Mouse (Mus musculus): ENCODE results near the gene Mvb12b.

The Mvb12b gene

DNA sequence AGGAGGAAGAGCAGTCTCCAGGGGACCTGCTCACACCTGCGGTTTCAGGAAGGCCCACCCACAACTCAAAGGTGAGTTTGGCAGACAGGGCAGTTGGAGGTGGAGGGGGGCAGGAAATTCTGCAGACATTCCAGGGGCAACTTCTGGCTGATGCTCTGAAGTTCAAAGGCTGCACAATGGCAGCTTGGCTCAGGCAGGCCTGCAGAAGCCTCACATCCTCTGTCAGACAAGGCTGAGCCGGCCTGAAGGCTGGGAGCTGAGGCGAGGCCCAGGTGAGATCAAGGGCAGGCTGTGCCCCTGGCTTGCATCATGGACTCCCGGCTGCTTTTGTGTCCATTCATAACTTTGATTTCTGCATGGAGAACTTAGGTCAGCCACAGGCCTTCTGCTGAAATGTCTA, 41.1 kb downstream of the Mvb12b start:
- peak; percentile 9 for DNase-seq (ENCODE audit: low read depth)

DNA sequence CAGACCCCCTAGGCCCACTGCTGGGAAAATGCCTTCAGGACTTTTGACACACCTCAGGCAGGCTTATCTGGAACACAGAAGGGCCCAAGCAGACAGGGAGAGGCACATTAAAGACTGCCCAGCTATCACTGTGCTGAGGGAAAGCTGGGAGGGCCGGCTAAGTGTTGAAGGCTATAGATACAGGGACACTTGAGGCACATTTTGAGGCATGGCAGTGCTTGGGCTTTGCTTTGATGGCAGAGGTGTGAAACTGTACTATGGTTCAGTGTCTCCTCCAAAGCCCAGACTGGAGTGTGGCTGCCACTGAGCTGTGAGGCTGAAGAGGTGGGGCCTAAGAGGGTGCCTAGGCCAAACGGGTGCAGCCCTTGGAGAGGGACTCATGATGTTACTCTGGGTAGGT, 44.1 kb downstream of the Mvb12b start:
- DNase-seq (ENCODE audit: low read depth): no peak

DNA sequence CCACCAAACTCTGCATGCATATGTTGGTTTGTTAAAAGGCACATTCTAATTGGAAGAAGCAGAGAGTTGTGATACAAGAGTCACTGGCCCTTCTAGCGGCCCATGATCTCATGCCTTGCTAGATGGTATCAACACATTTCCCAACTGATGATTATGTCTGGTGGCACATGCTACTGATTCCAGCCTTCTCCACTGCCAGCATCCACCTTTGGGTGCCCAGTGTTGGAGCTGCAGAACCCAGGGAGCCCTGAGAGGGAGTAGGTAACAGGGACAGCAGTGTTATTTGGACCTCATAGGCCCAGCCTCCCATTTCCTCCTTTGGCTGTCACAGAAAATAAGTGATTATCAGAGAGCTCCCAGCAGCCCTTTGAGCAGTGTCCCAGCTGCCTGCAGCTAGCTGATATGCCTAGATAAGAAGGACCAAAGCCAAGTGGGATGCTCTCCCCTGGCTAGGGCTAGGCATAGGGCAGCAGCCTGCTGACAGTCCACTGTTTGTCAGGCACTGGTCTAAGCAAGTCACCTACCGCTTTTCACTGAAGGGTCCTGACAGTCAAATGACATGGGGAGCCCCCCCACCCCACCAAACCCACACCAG, 44.7 kb downstream of the Mvb12b start:
- no peak for DNase-seq (ENCODE audit: low read depth)

DNA sequence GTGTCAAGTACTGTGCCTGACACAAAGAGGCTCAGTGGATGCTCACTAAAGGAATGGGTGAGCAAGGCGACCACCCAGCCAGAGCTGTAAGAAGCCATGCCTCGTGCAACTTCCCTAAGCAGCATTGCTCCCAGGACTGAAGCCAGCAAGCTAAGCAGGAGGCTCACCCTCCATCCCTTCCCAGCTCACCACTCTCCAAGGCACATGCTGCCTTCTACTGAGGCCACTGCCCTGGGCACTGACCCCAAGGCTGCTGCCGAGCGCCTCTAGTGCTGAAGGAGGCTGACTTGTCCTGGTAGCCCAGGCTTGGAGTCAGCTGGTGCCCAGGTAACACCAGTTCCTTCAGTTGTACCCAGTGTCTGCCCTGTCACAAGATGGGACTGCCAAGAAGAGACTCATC, 45.8 kb downstream of the Mvb12b start:
- DNase-seq (ENCODE audit: low read depth): no peak

DNA sequence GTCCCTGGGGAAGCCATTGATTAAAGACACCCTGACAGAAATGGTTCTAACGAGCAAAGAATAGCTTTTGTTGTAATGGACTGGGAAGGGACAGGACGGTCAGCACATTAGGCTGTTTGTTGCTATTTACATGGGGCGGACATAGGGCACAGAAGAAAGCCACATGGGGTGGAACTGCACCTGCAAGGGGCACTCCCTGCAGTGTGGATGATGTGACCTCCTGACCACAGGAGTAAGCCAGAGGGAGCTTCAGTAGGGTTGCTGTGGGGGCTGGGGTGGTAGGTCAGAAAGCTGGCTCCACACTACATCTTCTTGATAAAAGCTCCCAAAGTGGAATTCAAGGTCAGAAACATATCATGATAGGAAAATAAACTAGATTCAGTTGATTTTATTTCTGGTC, 47.3 kb downstream of the Mvb12b start:
- DNase-seq (ENCODE audit: low read depth): no peak

DNA sequence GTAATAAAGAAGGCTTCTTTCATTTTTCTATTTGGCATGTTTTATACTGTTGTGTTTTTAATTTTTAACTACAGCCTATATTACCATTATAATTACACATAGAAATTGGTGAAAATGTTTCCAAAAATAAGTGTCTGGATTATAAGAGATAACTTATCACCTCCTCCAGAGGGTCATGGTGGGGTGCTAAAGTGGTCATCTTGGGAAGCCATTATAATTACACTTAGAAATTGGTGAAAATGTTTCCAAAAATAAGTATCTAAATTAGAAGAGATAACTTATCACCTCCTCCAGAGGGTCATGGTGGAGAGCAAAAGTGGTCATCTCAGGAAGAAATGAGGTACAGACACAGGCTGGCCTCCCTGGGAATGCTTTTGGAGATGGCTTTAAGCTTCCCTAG, 48.5 kb downstream of the Mvb12b start:
- no peak for DNase-seq (ENCODE audit: low read depth)

DNA sequence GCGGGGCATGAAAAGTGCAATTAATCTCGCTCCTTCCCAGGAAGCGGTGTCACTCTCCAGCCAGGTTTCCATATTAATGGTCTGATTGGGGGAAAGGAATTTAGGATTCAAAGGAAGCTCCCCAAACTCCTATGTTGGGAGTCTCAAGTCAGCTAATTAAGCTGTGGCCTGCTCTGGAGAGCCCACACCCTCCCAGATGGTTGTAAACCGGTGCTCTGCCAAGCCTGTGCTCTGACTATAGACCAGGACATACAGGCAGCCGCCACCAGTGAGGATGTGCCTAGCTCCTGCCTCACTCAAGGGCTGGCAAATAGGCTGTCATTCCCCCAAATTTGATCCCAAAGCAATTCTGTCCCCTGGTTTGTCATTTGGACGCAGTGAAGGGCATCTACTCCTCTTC, 50.4 kb downstream of the Mvb12b start:
- no peak for DNase-seq (ENCODE audit: low read depth)

DNA sequence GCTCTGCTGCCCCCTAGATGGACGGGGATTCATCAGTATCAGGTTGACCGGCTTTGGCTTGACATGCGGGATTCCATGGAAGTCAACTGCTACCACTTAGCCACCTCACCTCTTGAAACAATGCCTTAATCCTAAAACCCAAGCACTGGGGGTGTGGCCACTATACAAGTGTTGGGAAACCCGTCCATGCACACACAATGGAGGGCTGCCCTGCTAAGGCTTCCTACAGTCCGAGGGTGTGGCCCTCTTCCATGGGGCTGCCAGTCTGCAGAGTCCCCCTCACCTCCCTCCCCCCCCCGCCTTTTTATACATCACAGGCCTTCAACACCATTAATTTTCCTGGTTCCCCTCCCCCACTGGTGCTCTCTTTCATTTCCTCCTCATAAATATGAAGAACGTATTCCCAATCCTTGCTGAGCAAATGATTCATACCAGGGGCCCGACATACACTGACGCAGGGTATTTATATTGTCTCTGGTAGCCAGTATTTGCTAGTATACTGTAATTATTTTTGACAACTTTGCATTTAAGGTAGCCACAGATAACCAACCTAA, 51.0 kb downstream of the Mvb12b start:
- no peak for DNase-seq (ENCODE audit: low read depth)

DNA sequence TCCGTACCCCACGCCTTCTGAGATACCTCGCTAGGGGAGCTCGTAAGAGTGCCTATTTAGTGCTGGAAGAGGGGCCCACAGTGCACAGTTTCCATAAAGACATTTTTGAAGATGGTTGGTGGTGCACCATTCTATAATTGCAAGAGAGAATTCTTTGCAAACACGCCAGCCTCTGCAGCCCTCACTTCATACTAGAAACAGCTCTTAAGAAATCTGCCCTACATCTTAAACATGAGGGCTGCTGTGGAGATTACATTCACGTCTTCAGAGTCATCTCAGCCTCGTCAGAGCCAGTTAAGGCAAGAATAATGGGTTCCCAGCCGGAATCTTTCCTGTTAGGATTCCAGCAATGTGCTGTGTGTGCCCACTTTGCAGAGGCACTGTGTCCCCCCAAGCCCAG, 52.7 kb downstream of the Mvb12b start:
- DNase-seq (ENCODE audit: low read depth): no peak

DNA sequence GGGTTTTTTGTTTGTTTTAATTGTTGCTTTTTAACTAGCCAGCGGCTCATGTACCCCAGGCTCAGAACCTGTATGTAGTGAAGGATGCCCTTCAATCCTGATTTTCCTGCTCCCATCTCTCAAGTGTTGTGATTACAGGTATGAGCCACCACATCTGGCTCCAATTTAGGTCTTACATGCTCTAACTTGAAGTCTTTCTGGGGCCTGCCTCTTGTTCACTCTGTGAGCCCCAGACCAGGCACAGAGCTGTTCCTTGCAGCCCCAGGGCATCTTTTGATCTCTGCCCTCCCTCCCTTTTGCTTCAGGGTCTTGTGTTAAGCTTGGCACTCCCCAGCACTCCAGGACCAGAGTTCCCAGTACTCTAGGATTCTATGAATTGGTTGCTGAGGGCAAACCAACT, 53.8 kb downstream of the Mvb12b start:
- no peak for DNase-seq (ENCODE audit: low read depth)

DNA sequence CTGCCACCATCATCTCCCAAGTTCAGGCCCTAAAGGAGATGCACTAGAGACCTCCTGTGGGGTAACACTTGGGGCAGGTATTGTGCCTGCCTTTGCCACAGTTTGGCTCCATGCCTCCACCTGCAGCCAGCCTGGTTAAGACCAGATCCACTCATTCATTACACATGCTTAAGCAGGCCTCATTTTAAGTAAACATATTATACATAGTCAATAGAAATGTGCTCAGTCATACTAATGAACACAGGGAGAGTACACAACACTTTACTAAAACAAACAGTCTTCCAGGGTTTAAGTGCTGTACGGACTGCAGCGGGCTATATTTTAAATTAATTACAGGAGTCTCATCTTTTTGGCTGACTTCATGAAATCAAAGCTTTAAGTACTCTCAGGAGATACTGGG, 57.9 kb downstream of the Mvb12b start:
- no peak for DNase-seq (ENCODE audit: low read depth)

DNA sequence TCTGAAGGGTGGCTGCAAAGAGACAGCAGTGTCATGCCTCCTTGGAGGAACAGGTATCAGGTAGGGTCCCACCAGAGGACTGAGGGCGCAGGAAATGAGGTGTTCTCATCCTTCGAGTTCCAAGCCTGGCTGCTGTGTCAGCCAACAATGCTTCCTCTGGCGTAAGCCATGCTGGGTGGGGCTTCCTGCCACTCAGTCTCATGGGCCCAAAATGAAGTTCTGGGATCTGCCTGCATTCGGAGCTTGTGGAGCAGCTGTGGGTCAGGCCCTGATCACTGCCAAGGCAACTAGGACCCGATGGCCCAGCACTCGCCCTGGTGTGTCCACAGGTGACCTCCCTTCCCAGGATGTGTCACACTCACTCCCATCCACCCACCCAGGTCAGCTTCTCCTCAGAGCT, 61.0 kb downstream of the Mvb12b start:
- no peak for DNase-seq (ENCODE audit: low read depth)

DNA sequence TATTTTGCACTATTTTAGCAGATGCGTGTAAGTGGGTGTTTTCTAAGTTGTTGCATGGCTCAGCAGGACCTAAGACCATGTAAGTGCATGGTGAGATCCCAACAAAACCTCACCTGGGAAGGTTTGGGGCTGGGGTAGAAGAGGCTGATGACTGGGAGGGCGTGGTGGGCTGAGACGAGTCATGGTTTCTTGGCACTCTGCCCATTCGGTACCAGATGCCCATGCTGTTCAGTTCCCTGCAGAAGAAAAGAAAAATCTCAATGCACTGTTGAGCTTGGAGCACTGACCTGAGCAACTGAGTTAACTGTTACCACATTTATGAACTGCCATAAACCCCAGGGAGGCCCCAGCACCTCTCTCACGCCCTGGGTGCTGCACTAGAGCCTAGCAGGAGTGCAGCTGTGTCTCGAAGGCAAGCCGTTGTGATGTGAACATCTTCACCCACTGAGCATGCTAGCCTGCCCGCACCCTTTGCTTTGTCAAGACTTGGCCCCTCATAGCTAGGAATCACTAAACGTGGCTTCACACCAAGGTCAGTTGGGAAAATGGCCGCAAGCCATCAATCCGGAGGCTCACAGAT, 62.7 kb downstream of the Mvb12b start:
- peak; percentile 37 for DNase-seq (ENCODE audit: low read depth)

DNA sequence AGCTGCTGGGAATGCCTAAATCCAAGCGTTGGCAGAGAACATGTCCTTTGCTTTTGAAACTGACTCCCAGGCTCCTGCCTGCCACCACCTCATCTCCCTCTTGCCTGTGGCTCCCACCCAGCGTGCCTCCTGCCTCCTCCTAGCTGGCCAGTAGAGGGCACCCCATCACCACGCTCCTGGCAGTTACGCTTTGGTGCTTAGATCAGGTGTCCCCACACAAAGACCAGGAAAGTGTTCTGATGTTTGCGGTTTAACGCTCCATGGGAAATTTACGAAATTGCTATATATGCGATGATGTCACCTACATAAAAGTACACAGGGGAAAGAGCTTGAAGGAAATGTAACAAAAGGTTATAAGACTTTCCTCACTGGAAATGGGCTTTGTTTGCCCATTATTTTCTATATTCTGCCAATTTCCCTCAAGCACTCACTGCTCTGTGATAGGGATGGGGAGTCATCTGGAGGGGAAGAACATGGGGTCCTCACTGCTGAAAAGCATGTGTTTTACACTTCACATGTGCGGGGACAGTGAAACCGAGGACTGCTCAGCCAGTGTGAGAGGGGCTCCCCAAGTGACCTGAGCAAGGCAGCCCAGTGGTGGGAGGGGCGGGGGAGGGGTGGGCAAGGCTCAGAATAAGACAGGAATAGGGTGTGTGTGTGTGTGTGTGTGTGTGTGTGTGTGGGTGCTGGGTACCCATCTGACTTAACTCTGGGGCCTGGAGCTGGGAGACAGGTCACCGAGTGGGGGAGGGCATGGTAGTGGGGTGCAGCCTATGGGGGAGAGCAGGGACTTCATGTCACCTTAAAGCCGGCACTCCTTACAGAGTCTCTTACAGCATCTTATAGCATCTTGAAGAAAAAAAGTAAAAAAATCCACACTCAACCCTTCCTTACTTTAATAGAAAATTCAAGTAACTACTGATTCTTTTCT, 65.8 kb downstream of the Mvb12b start:
- peak; percentile 90 for DNase-seq (ENCODE audit: low read depth)

DNA sequence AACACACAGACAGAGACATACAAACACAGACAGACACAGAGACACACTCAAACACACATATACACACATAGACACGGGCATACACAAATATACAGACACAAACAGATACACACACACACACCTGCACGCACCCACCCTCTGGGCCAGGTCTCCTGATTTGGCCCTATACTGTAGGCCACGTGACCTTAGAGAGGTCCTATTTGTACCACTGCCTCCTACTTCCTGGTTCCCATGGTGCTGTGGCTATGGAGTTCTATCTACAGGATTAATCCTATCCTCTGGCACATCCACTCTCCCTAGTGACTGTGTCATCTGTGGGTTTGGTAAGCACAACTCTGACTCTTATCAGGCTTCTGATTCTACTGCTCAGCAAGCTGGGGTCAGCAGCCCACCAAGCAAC, 67.3 kb downstream of the Mvb12b start:
- DNase-seq (ENCODE audit: low read depth): no peak

DNA sequence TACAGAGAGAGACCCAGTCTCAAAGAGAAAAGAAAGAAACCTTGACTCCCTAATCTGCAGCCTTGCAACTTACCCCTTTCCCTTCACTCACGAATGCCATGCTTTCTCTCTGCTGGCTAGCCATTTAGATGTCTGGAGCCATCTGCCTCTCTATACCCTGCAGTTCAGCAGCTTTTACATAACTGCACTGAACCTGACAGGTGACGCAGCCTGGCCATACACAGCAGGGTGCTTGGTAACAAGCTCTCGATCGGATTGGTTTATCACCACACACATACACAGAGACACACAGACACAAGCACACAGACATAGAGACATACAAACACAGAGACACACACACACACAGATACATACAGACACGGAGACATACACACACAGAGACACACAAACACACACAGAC, 67.7 kb downstream of the Mvb12b start:
- no peak for DNase-seq (ENCODE audit: low read depth)

DNA sequence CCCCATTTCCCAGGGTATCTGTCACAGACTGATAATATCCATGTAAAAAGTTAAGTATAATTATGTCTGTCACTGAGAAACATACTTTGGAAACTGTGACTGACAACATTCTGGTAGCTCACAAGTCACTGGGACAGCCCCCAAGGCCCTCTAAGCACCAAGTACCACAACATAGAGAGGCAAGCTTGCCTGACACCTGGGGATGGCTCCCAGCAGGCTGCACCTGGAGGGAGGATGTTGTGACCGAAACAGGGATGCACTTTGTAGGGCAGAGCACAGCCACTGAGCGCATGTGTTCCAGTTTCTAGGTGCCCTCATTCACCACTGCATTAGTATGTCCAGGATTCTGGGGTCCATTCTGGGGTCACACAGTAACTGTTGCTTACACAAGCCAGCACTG, 69.4 kb downstream of the Mvb12b start:
- no peak for DNase-seq (ENCODE audit: low read depth)

DNA sequence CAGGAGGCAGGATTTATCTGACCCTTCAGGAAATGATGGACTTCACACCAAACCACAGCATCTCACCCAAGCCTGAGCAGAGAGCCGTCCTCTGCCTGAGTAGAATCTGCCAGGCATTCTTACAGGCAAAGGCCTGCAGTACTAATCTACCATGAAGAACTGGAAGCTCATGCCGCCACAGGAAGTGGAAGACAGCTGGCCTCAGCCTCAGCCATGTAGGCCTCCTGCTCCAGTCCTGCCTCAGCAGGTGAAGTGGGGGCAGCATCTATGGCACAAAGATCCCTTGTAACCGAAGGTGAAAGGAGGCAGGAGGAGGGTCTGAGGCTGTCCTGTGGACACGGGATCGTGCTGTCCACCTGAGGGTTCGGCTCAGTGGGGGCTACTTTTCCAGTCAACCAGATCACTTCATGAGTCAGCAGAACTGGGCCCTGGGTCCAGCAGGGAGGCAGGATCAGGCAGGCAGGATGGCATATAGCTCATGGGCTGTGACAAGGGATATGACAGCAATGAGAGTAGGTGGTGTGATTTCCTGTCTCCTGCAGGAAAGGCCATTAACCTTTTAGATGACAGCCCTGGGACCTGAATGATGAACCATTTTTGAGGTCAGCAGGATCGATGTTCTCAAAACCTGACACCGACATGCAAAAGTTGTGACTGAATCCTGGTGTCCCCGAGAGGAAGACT, 69.9 kb downstream of the Mvb12b start:
- no peak for DNase-seq (ENCODE audit: low read depth)

DNA sequence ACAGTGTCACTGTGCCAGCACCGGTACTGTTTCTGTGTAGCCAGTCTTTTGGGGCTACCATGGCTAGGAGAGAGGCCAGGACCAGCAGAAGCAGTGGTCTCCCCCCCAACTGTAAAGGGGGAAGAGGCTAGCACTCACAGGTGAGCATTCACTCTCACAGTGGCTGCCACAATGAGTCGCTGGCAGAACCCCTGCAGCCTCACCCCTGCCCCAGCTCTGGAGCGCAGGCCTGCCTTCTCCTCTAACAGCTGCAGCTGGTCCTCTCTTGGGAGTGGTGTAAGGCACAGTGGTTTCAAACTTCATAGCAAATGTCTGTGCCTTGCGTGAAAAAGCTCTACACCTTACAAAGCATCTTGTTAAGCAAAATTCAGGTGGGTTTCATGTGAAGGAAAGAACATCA, 70.7 kb downstream of the Mvb12b start:
- no peak for DNase-seq (ENCODE audit: low read depth)

DNA sequence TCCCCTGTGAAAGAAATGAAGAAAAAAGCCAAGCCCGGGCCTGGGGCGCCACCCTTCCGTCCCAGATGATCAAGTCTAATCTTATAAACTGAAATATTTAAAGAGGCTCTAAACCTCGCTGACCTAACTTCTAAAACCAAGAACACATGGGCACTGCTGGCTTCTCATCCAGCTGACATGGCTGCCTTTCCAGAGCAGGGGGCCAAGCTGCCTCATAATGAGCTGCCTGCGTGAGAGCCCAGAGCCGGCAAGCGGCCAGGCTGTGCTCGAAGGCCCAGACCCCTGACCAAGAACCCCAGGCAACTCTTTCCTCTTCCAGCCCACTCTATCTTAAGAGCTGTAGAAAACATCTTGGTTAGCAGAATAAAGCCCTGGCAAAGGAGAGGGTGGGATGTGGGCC, 73.2 kb downstream of the Mvb12b start:
- DNase-seq (ENCODE audit: low read depth): peak; percentile 23

DNA sequence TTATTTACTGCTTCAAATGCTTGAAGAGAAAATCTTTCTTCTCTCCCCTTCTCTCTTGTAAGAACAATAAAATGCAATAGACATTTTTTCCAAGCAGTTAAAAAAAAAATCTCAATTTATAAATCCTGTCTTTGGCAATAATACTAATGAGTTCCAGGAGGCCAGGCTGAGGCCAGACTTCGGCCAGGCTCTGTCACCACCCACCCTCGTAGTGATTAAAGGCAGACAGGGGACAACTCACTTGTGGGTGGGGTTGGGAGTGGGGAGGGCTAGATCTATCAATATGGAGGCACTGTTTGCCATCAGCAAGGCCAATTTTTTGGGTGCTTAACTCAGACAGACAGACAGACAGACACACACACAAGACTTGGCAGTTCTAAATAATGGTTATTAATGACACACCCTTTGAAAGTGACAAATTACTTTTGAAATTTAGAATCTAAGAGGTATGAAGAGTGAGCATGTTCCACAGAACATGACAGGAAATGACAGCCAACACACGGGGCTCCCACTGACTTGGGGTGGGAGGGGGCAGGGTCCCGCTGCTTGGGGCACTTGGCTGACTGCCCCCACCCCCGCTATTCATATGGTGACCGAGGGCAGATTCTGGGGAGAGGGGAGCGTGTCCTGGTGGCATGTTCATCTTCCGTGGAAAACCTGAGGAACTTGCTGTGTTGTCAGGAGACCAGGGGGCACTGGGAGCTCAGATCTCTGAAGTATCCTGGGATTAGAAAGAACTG, 74.1 kb downstream of the Mvb12b start:
- peak; percentile 52 for DNase-seq (ENCODE audit: low read depth)

DNA sequence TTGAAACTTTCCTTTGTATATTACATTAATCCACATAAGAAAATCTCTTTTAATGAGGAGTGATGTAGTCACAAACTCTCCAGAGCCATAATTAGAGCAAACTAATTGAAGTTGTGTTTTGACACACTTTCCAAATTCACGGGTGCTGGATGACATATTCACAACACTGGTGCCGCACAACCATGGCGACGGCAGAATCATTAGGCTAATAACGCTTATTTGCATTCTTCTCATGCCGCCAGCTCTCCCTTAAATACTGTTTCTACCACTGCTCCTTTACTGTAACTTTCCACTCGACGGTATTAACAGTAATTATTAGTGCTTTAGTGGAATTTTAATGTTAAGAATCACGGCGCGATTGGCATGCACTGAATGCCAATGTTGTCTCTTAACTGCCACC, 74.8 kb downstream of the Mvb12b start:
- no peak for DNase-seq (ENCODE audit: low read depth)

Measured in NIH3T3 (cell line).